Mouse (Mus musculus) liver, embryonic 14.5 days (tissue): ENCODE measurements around the gene Fgf15. TPM values are rescaled to one million over a fixed set of nuclear protein-coding genes. Genes with fewer than 3 reads are reported as not detected.

Experiments used
- ATAC-seq: fragments of 200-750 bp; cut with Nextera tagmentation; 2 replicates; pipeline ENCODE4 v1.8.0; 2017; ENCODE audit warnings: moderate number of reproducible peaks, mild to moderate bottlenecking, moderate library complexity; ENCODE audit not compliant: insufficient read depth
- DNase-seq, 3 experiments: peaks; one replicate each; pipeline ENCODE4 v3.0.0-alpha.2; 2012 to 2013; ENCODE audit warnings: low read depth in 3 of 3, low spot score in 3 of 3
- H3K27ac ChIP-seq: fragments of 300-500 bp; sonication (generic); 2 replicates; pipeline ENCODE4 v1.5.1; 2014; ENCODE audit warnings: moderate library complexity, mild to moderate bottlenecking, control low read depth, inconsistent platforms
- H3K27me3 ChIP-seq: fragments of 300-500 bp; sonication (generic); 2 replicates; pipeline ENCODE4 v1.6.1; 2014; ENCODE audit warnings: mild to moderate bottlenecking, low read length, moderate library complexity; ENCODE audit not compliant: control insufficient read depth, insufficient read depth
- H3K36me3 ChIP-seq: fragments of 300-500 bp; sonication (generic); replicated peaks from 2 replicates; pipeline ENCODE4 v1.6.1; 2014; ENCODE audit warnings: low read depth; ENCODE audit not compliant: control insufficient read depth, insufficient read depth
- H3K4me1 ChIP-seq, 2 experiments: fragments of 200-500 bp in 1 of 2; fragments of 300-500 bp in 1 of 2; sonication (generic) in 1 of 2; replicated peaks; 2 replicates each; pipeline ENCODE4 v1.6.1; 2012 to 2014; ENCODE audit warnings: antibody characterized with exemption in 1 of 2, inconsistent platforms in 1 of 2, low read length in 1 of 2; ENCODE audit not compliant: control insufficient read depth in 2 of 2, insufficient read depth in 2 of 2
- H3K4me2 ChIP-seq: fragments of 300-500 bp; sonication (generic); 2 replicates; pipeline ENCODE4 v1.6.1; 2014; ENCODE audit warnings: low read depth, mild to moderate bottlenecking, control low read depth, moderate library complexity
- H3K4me3 ChIP-seq, 2 experiments: fragments of 200-500 bp in 1 of 2; fragments of 300-500 bp in 1 of 2; sonication (generic) in 1 of 2; 2 replicates each; pipeline ENCODE4 v1.5.1; 2012 to 2014; ENCODE audit warnings: low read depth in 2 of 2, low read length in 2 of 2, mild to moderate bottlenecking in 2 of 2, control low read depth in 1 of 2, inconsistent platforms in 1 of 2, moderate library complexity in 1 of 2; ENCODE audit not compliant: insufficient read depth in 1 of 2
- H3K9ac ChIP-seq: fragments of 300-500 bp; sonication (generic); replicated peaks from 2 replicates; pipeline ENCODE4 v1.6.1; 2014; ENCODE audit warnings: mild to moderate bottlenecking, control low read depth, moderate library complexity
- H3K9me3 ChIP-seq: fragments of 300-500 bp; sonication (generic); 2 replicates; pipeline ENCODE4 v1.6.1; 2016; ENCODE audit warnings: low read length, mixed read lengths; ENCODE audit not compliant: control insufficient read depth
- CTCF ChIP-seq: IDR thresholded peaks from 2 replicates; pipeline ENCODE4 v1.5.1; 2016; ENCODE audit warnings: antibody characterized with exemption, low read depth, control low read depth
- EP300 ChIP-seq: IDR thresholded peaks from 2 replicates; pipeline ENCODE4 v1.6.1; 2016; ENCODE audit warnings: antibody characterized with exemption, low read depth
- WGBS: fragments of 180-500 bp; shearing (Covaris S2); extraction: QIAGEN DNeasy Blood & Tissue Kit; methylation state at CpG from one replicate; pipeline ENCODE4 v1.1.7; 2014; ENCODE audit not compliant: insufficient replicate concordance; 5-methylcytosine and 5-hydroxymethylcytosine counted together
- polyA plus RNA-seq, 2 experiments: library from polyadenylated mRNA; depleted of rRNA in 1 of 2; stranded (reverse) in 1 of 2; unstranded in 1 of 2; fragments of >200 nt; fragmentation: Nextera tagmentation in 1 of 2; extraction: Ambion mirVana in 1 of 2; gene quantifications; 2 replicates each; pipeline versions ENCODE4 v1.2.1 to v1.2.3; 2012 to 2014

Fgf15 gene
- polyA plus RNA-seq, 2 experiments: 0.02 TPM; not detected in 1

DNA sequence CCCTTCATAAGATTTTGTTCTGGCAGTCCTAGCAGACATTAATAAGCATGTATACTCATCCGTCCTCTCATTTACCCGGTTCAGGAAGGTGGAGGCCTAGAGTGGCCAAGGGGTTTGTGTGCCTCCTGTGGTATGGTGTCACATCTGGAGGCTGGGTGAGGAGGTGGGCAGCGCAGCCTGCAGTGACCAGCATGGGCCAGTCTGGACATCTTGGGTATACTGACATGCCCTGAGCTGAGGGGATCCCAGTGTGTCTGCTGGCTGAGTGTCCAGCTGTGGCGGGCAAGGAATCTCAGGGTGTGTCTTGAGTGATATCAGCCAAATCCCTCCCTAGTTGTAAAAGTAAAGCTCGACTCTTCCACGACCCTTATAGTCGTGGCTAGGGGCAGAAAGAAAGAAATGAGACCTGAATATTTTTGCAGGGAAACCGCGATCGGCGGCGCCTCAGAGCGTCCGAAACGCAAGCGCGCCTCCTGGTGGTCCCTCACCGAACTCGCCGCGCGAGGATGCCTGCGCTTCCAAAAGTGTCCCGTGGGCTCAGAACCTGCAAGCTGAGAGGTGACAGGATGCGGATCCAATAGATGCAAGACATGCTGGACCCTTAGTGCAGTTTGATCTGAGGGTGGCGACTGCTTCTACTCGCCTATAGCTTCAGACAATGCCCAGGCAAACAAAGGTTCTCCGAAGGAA lies 10.5 kb downstream of the Fgf15 start:
- DNase-seq: no peak
- peak; percentile 91 for TF ChIP-seq CTCF
- TF ChIP-seq EP300: no peak
- Histone ChIP-seq H3K27me3 (no peaks in the 10 kb centered on the region; the same call in 1 of the 2 replicates), H3K9me3 (no peaks in the 10 kb centered on the region), H3K36me3 (no peaks in the 10 kb centered on the region), H3K9ac (no peak overlapping the region), H3K4me3 (no peak overlapping the region), H3K27ac (no peak overlapping the region), H3K4me1 (no peaks in the 10 kb centered on the region; a peak in 1 of 4 replicates), H3K4me2 (peak overlapping the region; percentile 20; the same call in 1 of the 2 replicates)
- WGBS: 11% methylated on average over 28 of the region's 28 CpGs
- ATAC-seq: no peak

DNA sequence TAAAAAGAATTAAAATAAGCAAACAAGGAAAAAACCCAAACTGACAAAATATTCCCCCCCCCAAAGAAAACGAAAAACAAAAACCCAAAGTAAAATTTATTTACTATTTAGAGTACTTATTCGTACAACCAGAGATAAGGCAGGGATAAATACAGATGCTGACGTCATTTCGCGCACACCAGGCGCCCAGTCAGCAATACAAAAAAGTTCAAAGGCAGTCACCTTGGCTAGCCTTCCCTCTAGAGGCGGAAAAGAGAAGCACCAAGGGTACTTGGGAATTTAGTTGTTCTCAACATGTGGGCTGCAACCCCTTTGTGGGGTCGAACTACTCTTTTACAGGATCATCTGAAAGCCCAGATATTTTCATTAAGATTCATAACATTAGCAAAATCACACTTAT lies 11.5 kb downstream of the Fgf15 start:
- 8% methylated on average over 8 of the region's 8 CpGs for WGBS
- no peaks in the 10 kb centered on the region for H3K36me3 ChIP-seq
- H3K4me2 ChIP-seq: no peak overlapping the region; the same call in 1 of the 2 replicates
- no peaks in the 10 kb centered on the region; a peak in 1 of 4 replicates for H3K4me1 ChIP-seq
- no peak overlapping the region for H3K9ac ChIP-seq
- no peak overlapping the region for H3K4me3 ChIP-seq
- H3K27me3 ChIP-seq: no peaks in the 10 kb centered on the region; the same call in 1 of the 2 replicates
- ATAC-seq: no peak
- DNase-seq: peak in 2 of 3 experiments; percentile 39 to 45
- H3K9me3 ChIP-seq: no peaks in the 10 kb centered on the region
- TF ChIP-seq CTCF (peak; percentile 40), EP300 (no peak)
- no peak overlapping the region for H3K27ac ChIP-seq

GRCm38 (mm10) chr7:144908705-144909104 lies 12.4 kb downstream of the Fgf15 start:
- TF ChIP-seq EP300 (no peak), CTCF (no peak)
- Histone ChIP-seq H3K4me1 (no peaks in the 10 kb centered on the region; a peak in 1 of 4 replicates), H3K4me3 (no peak overlapping the region), H3K36me3 (no peaks in the 10 kb centered on the region), H3K27me3 (no peaks in the 10 kb centered on the region), H3K27ac (no peak overlapping the region), H3K9me3 (no peaks in the 10 kb centered on the region), H3K9ac (no peak overlapping the region), H3K4me2 (no peak overlapping the region)
- ATAC-seq (no peak), DNase-seq (no peak)
- WGBS: 40% methylated on average over 7 of the region's 7 CpGs

DNA sequence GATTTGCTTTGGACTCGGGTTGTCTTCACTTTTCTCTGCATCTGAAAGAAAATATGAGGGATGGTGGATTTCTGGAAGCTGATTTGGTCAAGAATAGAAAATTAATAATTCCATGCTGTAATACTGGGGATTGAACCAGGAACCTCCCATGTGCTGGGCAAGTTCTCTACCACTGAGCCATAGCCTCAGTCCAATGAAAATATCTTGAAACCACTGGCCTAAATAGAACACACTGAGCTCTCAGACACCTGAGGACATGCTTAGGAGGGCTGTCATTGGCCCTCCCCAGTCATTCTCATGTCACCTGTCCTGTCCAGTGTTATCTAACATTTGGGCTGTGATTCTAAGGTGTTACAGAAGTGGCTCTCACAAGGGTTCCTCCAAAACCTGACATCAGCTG lies 14.8 kb downstream of the Fgf15 start:
- Histone ChIP-seq H3K4me2 (no peak overlapping the region), H3K27ac (no peak overlapping the region), H3K27me3 (no peaks in the 10 kb centered on the region), H3K9me3 (no peaks in the 10 kb centered on the region), H3K36me3 (no peaks in the 10 kb centered on the region), H3K9ac (no peak overlapping the region), H3K4me3 (no peak overlapping the region), H3K4me1 (peaks cover 4 to 6% of the 10 kb centered on the region in 2 experiments)
- WGBS: 53% methylated on average over 1 of the region's 1 CpGs
- DNase-seq (no peak), ATAC-seq (no peak)
- TF ChIP-seq EP300 (no peak), CTCF (no peak)

DNA sequence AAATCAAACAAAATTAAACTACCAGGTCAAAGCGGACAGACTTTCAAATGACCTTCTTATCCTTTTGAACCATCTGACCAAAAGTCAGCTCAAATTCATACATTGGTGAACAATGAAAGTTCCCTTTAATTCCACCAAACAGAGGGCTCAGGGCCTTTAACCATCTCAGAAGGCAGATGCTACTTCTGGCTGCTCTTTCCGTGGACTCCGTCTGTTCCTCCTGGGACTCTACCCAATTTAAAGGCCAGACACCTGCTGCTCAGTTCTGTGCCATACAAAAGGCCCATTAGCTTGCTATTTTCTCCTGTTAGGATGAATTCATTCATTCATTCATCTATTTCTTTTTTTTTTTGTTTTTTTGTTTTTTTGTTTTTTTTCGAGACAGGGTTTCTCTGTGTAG lies 16.6 kb downstream of the Fgf15 start:
- no peak for DNase-seq
- no peak for TF ChIP-seq CTCF
- TF ChIP-seq EP300: no peak
- peaks cover 5 to 6% of the 10 kb centered on the region in 2 experiments for H3K4me1 ChIP-seq
- H3K4me3 ChIP-seq: no peak overlapping the region
- no peaks in the 10 kb centered on the region for H3K27me3 ChIP-seq
- H3K9ac ChIP-seq: no peak overlapping the region
- H3K36me3 ChIP-seq: no peaks in the 10 kb centered on the region
- WGBS: 80% methylated on average over 4 of the region's 4 CpGs
- no peak for ATAC-seq
- H3K4me2 ChIP-seq: no peak overlapping the region
- no peak overlapping the region for H3K27ac ChIP-seq
- no peaks in the 10 kb centered on the region for H3K9me3 ChIP-seq
